In genomic region chrX:164027607-164028289, GRCm38 (mm10) we compare ENCODE assay signal across 7 mouse cellular contexts. TPM values are rescaled to one million over a fixed set of nuclear protein-coding genes. Genes with fewer than 3 reads are reported as not detected.
DNase-seq lines count a peak whose midpoint lies in the region; ATAC-seq and TF ChIP-seq lines count a peak whose summit lies in the region.

Gene Car5b, minus strand, starts transcription at chrX:164027997.

- ATAC-seq in embryonic facial prominence, embryonic 12.5 days (ENCODE audit: insufficient number of reproducible peaks, insufficient read depth, low FRiP score, low TSS enrichment): peak; percentile 96
- peak; percentile 100 for ATAC-seq in granulocyte monocyte progenitor cell, adult 5-6 weeks (replicated peaks; ENCODE audit: poor library complexity, severe bottlenecking)
- ATAC-seq in intestine, postnatal 0 days: peak; percentile 90
- peak; percentile 99 for ATAC-seq in midbrain, embryonic 11.5 days (ENCODE audit: low FRiP score)

- H3K9me3 ChIP-seq in embryonic facial prominence, embryonic 12.5 days: no peaks in the 10 kb centered on the region
- no peaks in the 10 kb centered on the region for H3K9me3 ChIP-seq in intestine, postnatal 0 days (ENCODE audit: control insufficient read depth)
- no peaks in the 10 kb centered on the region for H3K9me3 ChIP-seq in midbrain, embryonic 11.5 days (ENCODE audit: control insufficient read depth, low read length)

- DNase-seq in adrenal gland, postnatal 25 days: peak; percentile 85
- peak; percentile 72 for DNase-seq in left cerebral cortex, postnatal 4 days
- peak; percentile 97 for DNase-seq in midbrain, embryonic 11.5 days (ENCODE audit: low spot score, missing footprints)
- DNase-seq in skeletal muscle tissue, adult 2 months (ENCODE audit: low read depth, low spot score): peak; percentile 89

- no peak for TF ChIP-seq CTCF in intestine, postnatal 0 days (IDR thresholded peaks at IDR 0.05; ENCODE audit: low read depth)

- H3K9ac ChIP-seq in embryonic facial prominence, embryonic 12.5 days: peak within 1 kb of the TSS; percentile 10; the same call in 1 of the 2 replicates
- no peak within 1 kb of the TSS for H3K9ac ChIP-seq in intestine, postnatal 0 days (ENCODE audit: low read depth, low read length)
- no peak within 1 kb of the TSS for H3K9ac ChIP-seq in midbrain, embryonic 11.5 days (ENCODE audit: low read length)

- H3K4me1 ChIP-seq in embryonic facial prominence, embryonic 12.5 days: no peaks in the 10 kb centered on the region
- no peaks in the 10 kb centered on the region for H3K4me1 ChIP-seq in intestine, postnatal 0 days (replicated peaks; ENCODE audit: control insufficient read depth, insufficient read depth, low read length)
- no peaks in the 10 kb centered on the region for H3K4me1 ChIP-seq in midbrain, embryonic 11.5 days (ENCODE audit: control insufficient read depth, insufficient read depth, low read length)

- WGBS in embryonic facial prominence, embryonic 12.5 days: 24% methylated on average over 21 of the region's 22 CpGs
- WGBS in intestine, postnatal 0 days: 10% methylated on average over 20 of the region's 22 CpGs
- 15% methylated on average over 20 of the region's 22 CpGs for WGBS in midbrain, embryonic 11.5 days

- intact Hi-C loops in left cerebral cortex, postnatal 4 days (cut with DNase I): no loop called here

- peak within 1 kb of the TSS; percentile 49 for H3K4me2 ChIP-seq in embryonic facial prominence, embryonic 12.5 days (replicated peaks)
- peak within 1 kb of the TSS; percentile 64 for H3K4me2 ChIP-seq in intestine, postnatal 0 days (replicated peaks; ENCODE audit: low read depth)
- H3K4me2 ChIP-seq in midbrain, embryonic 11.5 days: peak within 1 kb of the TSS; percentile 46

- no peaks in the 10 kb centered on the region for H3K36me3 ChIP-seq in embryonic facial prominence, embryonic 12.5 days
- H3K36me3 ChIP-seq in intestine, postnatal 0 days (ENCODE audit: control insufficient read depth, insufficient read depth): no peaks in the 10 kb centered on the region
- no peaks in the 10 kb centered on the region for H3K36me3 ChIP-seq in midbrain, embryonic 11.5 days (ENCODE audit: control insufficient read depth, insufficient read depth, low read length)

- H3K27me3 ChIP-seq in embryonic facial prominence, embryonic 12.5 days: 0 out of 2 replicates have a peak, but pooled peaks cover 4% of the 10 kb centered on the region
- no peaks in the 10 kb centered on the region for H3K27me3 ChIP-seq in intestine, postnatal 0 days (replicated peaks; ENCODE audit: control insufficient read depth, insufficient read depth, low read length)
- H3K27me3 ChIP-seq in midbrain, embryonic 11.5 days (ENCODE audit: control insufficient read depth, insufficient read depth, low read length): no peaks in the 10 kb centered on the region; the same call in 1 of the 2 replicates

- H3K4me3 ChIP-seq in embryonic facial prominence, embryonic 12.5 days: peak within 1 kb of the TSS; percentile 36
- peak within 1 kb of the TSS; percentile 26 for H3K4me3 ChIP-seq in intestine, postnatal 0 days (ENCODE audit: low read depth, low read length)
- peak within 1 kb of the TSS; percentile 23; the same call in 1 of the 2 replicates for H3K4me3 ChIP-seq in midbrain, embryonic 11.5 days (ENCODE audit: low read depth, low read length)

- H3K27ac ChIP-seq in embryonic facial prominence, embryonic 12.5 days: no peak within 1 kb of the TSS
- H3K27ac ChIP-seq in intestine, postnatal 0 days (ENCODE audit: low read depth, low read length): no peak within 1 kb of the TSS
- no peak within 1 kb of the TSS for H3K27ac ChIP-seq in midbrain, embryonic 11.5 days (ENCODE audit: low read depth, low read length)

RNA-seq across cellular contexts. Expression of gene Car5b, which starts in this region (rescaled TPM):
- total RNA-seq in adrenal gland, postnatal 25 days (2021): 7.8 and 7.9 TPM in 2 replicates
- polyA plus RNA-seq in embryonic facial prominence, embryonic 12.5 days (2016; fragmentation: Nextera tagmentation; extraction: Ambion mirVana): 0.69 and 0.73 TPM in 2 replicates
- not detected in 2 replicates for total RNA-seq in granulocyte monocyte progenitor cell, adult 5-6 weeks (2014; fragmentation: Nextera tagmentation)
- 0.43 TPM in 1 of 2 replicates, not detected in the other for total RNA-seq in granulocyte monocyte progenitor cell, adult 5-6 weeks (2017)
- 0.25 and 0.37 TPM in 2 replicates for polyA plus RNA-seq in intestine, postnatal 0 days (2015; fragmentation: Nextera tagmentation; extraction: Ambion mirVana)
- 1 to 10 TPM; 2.0 to 2.1 TPM for total RNA-seq in left cerebral cortex, postnatal 4 days (2021)
- polyA plus RNA-seq in midbrain, embryonic 11.5 days (2014; fragmentation: Nextera tagmentation; extraction: Ambion mirVana): 0.30 and 0.37 TPM in 2 replicates

Comparison
In these comparisons a context has a peak if more than half of its experiments do, and no peak if none do; other contexts are left out.
1. Peak in ATAC-seq, H3K4me3 ChIP-seq, H3K9ac ChIP-seq and H3K4me2 ChIP-seq in embryonic facial prominence, embryonic 12.5 days; RNA of the gene not detected or under 1 TPM.
2. Peak in ATAC-seq in granulocyte monocyte progenitor cell, adult 5-6 weeks; RNA of the gene not detected or under 1 TPM.
3. Peak in ATAC-seq, H3K4me3 ChIP-seq and H3K4me2 ChIP-seq in intestine, postnatal 0 days; RNA of the gene not detected or under 1 TPM.
4. Peak in DNase-seq, ATAC-seq, H3K4me3 ChIP-seq and H3K4me2 ChIP-seq in midbrain, embryonic 11.5 days; RNA of the gene not detected or under 1 TPM.